Comparison of ENCODE assay signal across 8 mouse cellular contexts in the genomic region with DNA sequence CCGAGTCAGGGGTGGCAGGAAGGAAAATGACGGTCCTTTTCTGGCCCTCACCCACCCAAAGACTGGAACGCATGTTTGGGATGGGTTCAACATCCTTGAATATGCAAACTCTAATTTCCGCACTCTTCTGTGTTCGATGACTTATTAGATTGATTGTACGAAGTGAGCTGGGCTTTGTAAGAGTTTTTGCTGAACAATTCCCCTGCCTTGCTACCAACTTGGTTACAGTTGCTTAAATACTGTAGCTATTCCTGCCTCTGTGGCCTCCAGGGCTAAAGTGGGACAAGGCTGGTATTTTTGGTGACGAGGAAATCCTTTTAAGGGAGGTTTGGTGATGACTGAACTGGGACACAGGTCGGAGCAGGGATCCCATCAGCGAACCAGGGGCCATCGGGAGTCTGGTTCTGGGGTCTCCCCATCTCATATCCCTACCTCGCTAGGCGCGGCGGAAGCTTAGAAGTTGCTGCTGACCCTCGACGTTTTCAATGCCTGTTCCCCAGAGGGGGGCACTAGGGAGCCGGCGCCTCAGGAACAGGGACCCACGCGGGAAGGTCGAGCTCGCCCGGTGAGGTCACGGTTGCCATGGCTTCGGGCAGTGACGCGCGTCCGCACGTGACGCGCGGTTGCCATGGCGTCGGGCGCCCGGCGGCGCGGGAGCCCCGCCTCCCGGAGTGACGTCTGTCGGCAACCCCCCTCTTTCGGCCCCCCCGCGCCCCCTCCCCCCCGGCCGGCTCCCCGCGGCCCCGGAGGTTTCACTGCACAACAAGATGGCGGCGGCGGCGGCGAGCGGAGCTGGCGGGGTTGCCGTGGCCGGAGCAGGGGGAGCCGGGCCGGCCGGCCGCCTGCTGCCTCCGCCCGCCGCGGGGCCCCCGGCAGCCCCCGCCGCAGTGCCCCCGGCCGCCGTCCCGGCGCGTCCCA. TPM values are rescaled to one million over a fixed set of nuclear protein-coding genes. Genes with fewer than 3 reads are reported as not detected.
DNase-seq lines count a peak whose midpoint lies in the region; ATAC-seq lines count a peak whose summit lies in the region.

A gene (minus strand): TSS at position 600 of the 918 bp plus-strand sequence.
A gene (plus strand): TSS at position 730 of the 918 bp plus-strand sequence.

- H3K36me3 ChIP-seq in hindbrain, embryonic 12.5 days, result no peaks in the 10 kb centered on the region

- peak within 1 kb of the TSS; percentile 91 for H3K27ac ChIP-seq in hindbrain, embryonic 12.5 days

- no peaks in the 10 kb centered on the region for H3K27me3 ChIP-seq in hindbrain, embryonic 12.5 days

- H3K4me3 ChIP-seq in hindbrain, embryonic 12.5 days, result peak within 1 kb of the TSS; percentile 83

- H3K9me3 ChIP-seq in hindbrain, embryonic 12.5 days (replicated peaks), result no peaks in the 10 kb centered on the region

- H3K9ac ChIP-seq in hindbrain, embryonic 12.5 days, result peak within 1 kb of the TSS; percentile 92

- 4% methylated on average over 56 of the region's 78 CpGs for WGBS in hindbrain, embryonic 12.5 days

- H3K4me2 ChIP-seq in hindbrain, embryonic 12.5 days (replicated peaks), result peak within 1 kb of the TSS; percentile 82

- DNase-seq in R1 (ENCODE audit: low read depth, low spot score), result peak; percentile 93
- DNase-seq in cerebellum, postnatal 14 days, result peak; percentile 95 to 98
- peak; percentile 92 to 94 for DNase-seq in frontal cortex, postnatal 14 days (ENCODE audit: low spot score in 2 of 2)
- peak; percentile 95 to 97 for DNase-seq in layer of hippocampus, postnatal 14 days (ENCODE audit: low spot score in 2 of 2)
- peak; percentile 96 for DNase-seq in lung, postnatal 10 days
- peak; percentile 91 for DNase-seq in ovary, postnatal 14 days (ENCODE audit: low spot score)
- peak; percentile 91 to 93 for DNase-seq in thymus, postnatal 10 days (ENCODE audit: low spot score in 2 of 2)

- peak; percentile 88 for ATAC-seq in hindbrain, embryonic 12.5 days (ENCODE audit: low FRiP score)

- peaks cover 45% of the 10 kb centered on the region for H3K4me1 ChIP-seq in hindbrain, embryonic 12.5 days

RNA-seq across cellular contexts. Expression of the first gene that starts in this region (rescaled TPM):
- 290 and 303 TPM in 2 replicates for polyA plus RNA-seq in hindbrain, embryonic 12.5 days (2016; fragmentation: Nextera tagmentation; extraction: Ambion mirVana)
- 100 to 1,000 TPM; 196 to 238 TPM for total RNA-seq in layer of hippocampus, postnatal 14 days (2021)

RNA-seq across cellular contexts. Expression of the second gene that starts in this region (rescaled TPM):
- polyA plus RNA-seq in hindbrain, embryonic 12.5 days (2016; fragmentation: Nextera tagmentation; extraction: Ambion mirVana), result 13.9 and 14.7 TPM in 2 replicates
- 100 to 1,000 TPM; 104 to 118 TPM for total RNA-seq in layer of hippocampus, postnatal 14 days (2021)

Comparison
In these comparisons a context has a peak if more than half of its experiments do, and no peak if none do; other contexts are left out.
1. Peak in every context shown above with its lines: DNase-seq, ATAC-seq, H3K4me3 ChIP-seq and H3K27ac ChIP-seq.